Mouse (Mus musculus) cerebellum, adult 11 months (tissue): ENCODE measurements at regions not wholly inside any gene's neighbourhood (a gene's known extent, or its start where the extent isn't known, plus 50 kb on each side); places are given as distances from the start of the nearest gene placed in this dataset.
A peak's percentile ranks its signal among the peaks of the same experiment; 100 is the strongest.

Experiments
- DNase-seq: peaks from one replicate; pipeline ENCODE4 v3.0.0; 2022

- no peak for DNase-seq
These were observed 1217.0 kb upstream of the A1bg start for GRCm38 (mm10) chr15:62139859-62140258.

GRCm38 (mm10) chr15:62139192-62139591 is 1216.4 kb upstream of the A1bg start:
- DNase-seq: no peak

DNA sequence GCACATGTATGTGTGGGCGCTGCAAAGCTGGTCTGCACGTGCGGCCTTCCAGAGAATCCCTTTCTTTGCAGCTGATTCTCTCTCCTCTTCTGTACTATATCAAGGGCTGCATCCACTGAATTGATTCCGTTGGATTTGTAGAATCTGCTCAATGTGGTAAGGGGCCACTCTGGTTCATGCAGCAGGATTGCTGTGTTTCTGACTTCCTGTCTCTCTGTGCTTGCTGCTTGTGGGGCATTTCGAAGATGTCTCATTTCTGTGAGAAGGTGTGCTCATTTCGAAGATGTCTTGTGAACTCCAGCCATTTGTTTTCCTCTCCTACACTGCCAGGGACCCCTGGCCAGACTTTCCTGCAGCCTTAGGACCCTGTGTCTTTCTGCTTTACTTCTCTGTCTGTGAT is 1215.9 kb upstream of the A1bg start:
- no peak for DNase-seq

DNA sequence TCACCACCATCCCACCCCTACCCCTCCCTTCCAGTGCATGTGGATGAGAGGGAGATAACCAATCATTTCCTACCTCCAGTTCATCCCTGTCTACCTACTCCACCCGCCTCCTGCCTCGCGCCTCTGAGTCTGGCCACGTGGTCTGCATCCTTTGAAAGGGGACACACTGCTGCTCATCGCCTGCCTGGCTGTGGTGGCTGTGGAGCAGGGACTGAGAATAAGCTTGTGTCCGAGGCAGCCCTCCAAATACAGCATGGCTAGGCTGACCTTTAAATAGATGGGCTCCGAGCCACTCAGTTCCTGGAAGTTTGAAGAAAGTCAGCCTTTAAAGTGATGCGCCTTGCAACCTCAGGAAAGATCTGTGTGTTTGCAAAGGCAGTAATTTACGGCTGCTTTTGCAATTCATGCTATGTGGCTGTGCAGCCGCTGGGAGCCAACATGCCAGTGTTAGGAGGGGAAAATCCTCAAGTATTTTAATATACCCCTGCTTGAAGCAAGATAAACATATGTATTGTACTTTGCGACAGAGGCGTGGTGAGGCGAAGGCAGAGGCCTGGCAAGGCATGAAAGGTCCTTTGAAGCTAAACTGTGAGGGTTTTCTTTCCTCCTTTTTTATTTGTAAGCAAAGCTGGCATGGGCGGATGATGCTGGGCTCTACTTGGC is 1214.3 kb upstream of the A1bg start:
- DNase-seq: no peak

DNA sequence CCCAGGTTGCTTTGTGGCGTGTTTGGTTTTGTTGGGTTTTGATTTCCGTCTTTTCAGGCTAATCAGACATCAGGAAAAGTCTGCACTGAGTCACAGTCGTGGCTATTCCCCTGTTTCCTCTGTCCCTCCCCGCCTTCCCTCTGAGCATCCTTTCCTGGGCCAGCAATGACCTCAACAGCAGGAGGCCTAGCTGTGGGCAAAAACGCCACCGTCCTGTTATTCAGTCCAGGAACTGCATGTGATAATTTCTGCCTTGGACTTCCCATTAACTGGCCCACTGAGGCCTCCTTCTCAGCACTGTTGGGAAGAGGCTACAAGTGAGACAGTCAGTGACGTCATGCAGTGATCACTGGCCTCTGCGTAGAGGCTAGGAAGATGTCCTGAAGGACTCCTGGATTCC is 1212.0 kb upstream of the A1bg start:
- no peak for DNase-seq

DNA sequence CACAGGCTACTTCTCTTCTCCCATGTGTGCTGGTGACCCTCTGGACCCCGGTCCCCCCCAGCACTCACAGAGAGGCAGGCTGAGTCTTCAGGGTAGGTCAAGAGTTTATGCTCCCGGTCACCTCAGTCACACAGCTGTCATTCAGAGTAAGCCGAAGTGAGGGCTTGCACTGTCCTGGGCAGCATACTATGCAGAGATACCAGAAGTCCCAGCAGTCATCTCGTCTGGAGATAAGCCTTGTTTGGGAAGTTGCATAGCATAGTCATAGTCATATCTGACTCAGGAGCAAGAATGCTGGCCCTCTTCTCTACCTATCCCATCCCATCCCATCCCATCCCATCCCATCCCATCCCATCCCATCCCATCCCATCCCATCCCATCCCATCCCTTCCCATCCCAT is 1211.5 kb upstream of the A1bg start:
- no peak for DNase-seq

GRCm38 (mm10) chr15:62132895-62133294 is 1210.1 kb upstream of the A1bg start:
- no peak for DNase-seq

DNA sequence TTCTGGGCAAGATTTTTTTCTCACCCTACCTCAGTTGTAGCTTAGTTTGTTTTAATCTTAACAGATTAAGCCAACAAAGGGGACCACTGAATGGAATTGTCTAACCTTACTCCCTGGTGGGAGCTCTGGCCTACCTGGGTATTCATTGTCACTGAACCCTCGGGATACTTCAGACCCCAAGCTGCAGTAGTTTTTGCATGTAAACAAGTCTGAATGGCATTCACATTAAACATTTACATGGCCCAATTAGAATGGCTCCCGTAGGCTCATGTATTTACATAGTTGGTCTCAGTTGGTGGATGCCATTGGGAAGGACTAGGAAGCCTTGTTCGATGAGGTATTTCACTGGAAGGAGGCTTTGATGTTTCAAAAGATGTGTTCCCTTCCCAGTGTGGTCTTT is 1208.9 kb upstream of the A1bg start:
- DNase-seq: no peak

- no peak for DNase-seq
These were observed 1207.7 kb upstream of the A1bg start for GRCm38 (mm10) chr15:62130530-62130929.

GRCm38 (mm10) chr15:62128546-62129212 is 1205.9 kb upstream of the A1bg start:
- no peak for DNase-seq

DNA sequence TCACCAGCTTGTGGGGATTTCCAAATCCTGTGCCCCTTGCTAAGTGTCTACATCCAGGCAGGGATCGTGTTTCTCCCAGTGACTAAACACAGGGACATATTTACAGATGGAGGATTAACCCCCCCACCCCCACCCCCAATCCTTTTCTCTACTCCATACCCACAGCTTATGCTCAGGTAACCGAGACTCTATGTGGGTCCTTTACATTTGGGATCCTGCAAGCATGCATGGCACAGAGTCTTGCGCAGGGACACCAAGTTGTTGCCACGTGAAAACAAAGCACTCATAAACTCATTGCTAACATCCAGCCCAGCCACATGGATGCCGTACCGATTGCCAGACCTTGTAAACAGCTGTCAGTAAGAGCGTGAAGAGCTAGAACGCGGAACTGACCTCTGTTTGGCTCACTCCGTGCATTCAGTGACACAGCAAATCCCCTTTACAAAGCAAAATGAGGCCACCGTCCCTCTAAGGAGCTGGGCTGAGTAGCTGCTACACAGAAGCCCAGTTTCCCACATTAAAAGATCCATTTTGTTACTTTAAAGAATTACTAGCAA is 1204.9 kb upstream of the A1bg start:
- no peak for DNase-seq

DNA sequence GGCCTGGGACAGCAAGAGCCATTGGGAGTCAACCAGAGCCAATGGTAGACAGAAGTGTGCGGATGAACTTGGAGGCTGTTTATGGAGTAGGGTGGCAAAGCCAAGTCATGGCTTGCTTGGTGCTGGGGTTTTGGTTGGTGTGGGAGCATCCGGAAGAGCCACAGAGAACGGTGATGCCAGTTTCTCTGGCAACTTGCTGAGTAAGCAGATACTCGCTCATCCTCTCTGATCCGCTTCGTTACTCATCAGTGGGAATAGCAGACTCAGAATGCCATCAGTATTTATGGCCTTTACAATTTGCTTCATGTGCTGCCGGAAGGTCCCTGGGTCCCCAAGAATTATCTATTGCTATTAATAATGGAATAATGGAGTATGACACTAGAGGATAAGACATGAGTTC is 1202.9 kb upstream of the A1bg start:
- no peak for DNase-seq

GRCm38 (mm10) chr15:62123756-62124155 is 1200.9 kb upstream of the A1bg start:
- no peak for DNase-seq

DNA sequence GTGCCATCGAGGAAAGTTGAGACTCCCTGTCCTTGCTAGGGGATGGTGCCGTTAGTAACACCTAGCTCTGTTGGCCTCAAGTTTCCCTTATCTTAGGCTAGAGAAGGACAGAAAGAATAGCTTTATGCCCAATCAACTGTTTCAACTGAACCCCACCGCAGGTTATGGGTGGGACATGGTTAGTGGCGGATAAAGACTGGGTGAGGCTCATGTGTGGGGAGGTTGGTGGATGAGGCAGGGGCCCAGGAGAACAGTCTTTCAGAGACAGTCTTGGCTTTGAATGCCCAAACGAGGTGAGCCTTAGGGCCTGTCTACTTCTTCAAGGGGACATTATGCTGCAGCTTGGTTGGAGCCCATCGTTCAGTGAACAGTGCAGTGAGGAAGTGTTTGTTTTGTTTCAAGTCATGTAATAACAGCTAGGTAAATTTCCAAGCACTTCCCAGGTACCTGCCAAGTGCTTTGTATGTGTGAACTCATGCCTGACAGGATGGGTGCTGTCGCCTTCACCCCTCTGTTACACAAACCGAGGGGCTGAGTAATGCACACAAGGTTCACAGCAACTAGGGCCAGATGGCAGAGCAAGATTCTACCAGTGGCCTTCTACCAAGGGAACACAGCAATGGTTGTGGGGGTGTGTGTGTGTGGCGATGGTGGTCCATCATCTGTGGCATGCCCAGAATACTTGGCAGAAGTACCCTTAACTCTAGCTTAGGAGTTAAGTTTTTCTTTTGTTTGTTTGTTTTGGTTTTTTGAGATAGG is 1199.6 kb upstream of the A1bg start:
- DNase-seq: no peak

- DNase-seq: no peak
These were observed 1198.9 kb upstream of the A1bg start for GRCm38 (mm10) chr15:62121696-62122095.

- DNase-seq: no peak
These were observed 1197.9 kb upstream of the A1bg start for GRCm38 (mm10) chr15:62120735-62121134.

- DNase-seq: no peak
These were observed 1196.2 kb upstream of the A1bg start for GRCm38 (mm10) chr15:62118997-62119396.

DNA sequence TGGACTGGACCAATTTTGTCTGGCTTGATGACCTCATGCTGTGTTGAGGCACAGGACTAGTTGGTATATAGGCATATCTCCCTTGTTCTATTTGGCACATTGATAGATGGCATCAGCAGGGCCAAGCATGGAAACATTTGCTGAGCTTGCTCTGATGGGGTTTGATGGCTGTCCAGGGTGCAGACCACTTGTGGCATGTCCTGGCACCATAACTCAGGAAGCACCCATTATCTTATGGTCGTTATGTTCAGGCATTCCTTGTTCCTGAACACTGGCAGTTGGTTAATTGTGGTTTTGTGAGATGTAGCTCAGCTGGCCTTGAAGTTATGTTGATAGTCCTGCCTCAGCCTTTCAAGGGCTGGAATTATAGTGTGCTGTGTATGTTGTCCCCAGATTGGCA is 1193.4 kb upstream of the A1bg start:
- DNase-seq: no peak

DNA sequence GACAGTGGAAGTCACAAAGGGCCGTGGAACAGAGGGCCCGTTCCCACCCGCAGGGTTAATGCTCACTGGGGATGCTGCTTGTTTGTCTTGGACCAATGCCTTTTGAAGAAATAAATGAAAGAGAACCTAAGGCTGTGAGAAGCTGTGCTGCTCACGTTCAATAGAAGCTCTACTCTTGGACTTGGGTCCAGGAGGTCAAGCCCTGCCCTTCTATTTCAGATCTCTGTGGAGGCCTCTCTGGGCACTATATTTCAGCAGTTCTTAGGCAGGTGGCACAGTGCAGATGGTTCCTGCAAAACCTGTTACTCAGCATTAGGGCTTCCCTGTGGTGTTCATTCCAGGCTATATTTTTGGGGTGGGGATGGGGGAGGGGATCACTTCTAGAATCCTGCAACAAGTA is 1192.0 kb upstream of the A1bg start:
- DNase-seq: no peak

DNA sequence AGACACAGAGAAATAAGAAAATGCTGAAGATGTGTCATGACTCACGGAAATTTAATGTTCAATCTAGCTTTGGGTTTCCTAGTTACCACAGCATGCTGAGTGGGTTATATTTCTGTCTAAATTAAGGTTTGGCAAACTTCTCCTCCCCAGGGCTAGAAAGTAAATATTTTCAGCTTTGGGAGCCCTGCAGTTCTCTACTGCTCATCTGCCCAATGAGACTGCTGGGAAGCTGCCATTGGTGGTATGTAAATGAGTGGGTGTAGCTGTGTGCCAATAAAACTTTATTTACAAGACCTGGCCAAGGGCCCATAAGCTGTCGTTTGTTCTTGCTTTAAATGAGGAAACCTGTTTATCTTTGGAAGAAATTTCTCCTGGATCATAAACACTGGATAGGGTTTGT is 1189.3 kb upstream of the A1bg start:
- DNase-seq: no peak

- no peak for DNase-seq
These were observed 1185.2 kb upstream of the A1bg start for GRCm38 (mm10) chr15:62107976-62108375.

GRCm38 (mm10) chr15:62106518-62106975 is 1183.7 kb upstream of the A1bg start:
- peak; percentile 63 for DNase-seq

DNA sequence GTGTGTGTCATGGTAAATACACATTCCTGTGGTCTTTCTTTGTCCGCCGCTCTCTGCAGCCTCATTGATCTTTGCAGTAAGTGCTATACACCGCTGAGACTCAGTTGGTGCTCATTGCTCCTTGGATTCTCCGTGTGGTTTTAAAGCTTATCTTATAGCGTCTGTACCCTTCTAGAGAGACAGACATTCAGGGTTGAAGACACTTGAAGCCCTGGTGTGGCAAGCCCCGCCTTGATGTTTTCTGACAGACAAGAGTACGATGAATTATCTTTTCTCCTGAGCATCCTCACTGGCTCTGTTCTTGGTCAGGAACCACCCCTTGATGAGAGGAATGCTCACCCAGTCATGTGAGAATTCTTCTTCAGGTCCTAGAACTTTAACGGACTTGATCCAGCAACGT is 1182.7 kb upstream of the A1bg start:
- DNase-seq: no peak

DNA sequence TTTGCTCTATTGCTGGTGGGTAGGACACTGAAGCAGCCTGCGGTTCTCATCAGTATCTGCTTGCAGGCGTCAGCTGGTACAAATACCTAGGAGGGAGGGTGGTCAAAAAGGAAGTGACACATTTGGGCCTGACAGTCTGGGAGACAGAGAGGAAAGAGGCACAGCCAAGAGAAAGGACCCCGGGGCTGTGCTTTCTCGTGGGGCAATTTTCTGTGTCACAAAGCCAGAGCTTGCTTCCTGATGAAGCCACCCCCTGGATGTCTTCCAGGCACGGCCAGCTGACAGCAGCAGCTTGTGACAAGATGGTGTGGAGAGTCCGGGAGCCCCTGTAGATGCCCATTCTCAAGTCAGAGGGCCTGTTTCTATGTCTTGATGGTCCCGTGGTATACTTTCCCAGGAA is 1181.8 kb upstream of the A1bg start:
- peak; percentile 12 for DNase-seq
